Mouse (Mus musculus) lung, embryonic 16.5 days (tissue): ENCODE data around the gene Plekha7. TPM values are rescaled to one million over a fixed set of nuclear protein-coding genes. Genes with fewer than 3 reads are reported as not detected.

Experiments used
- ATAC-seq: fragments of 200-750 bp; cut with Nextera tagmentation; 2 replicates; pipeline ENCODE4 v1.8.0; 2017; ENCODE audit warnings: low read depth, mild to moderate bottlenecking, moderate library complexity
- H3K27ac ChIP-seq: fragments of 300-500 bp; sonication (generic); 2 replicates; pipeline ENCODE4 v1.5.1; 2014; ENCODE audit warnings: mild to moderate bottlenecking, control low read depth, low read length
- H3K27me3 ChIP-seq: fragments of 300-500 bp; sonication (generic); 2 replicates; pipeline ENCODE4 v1.6.1; 2014; ENCODE audit warnings: low read depth, low read length, mixed read lengths; ENCODE audit not compliant: control insufficient read depth, insufficient read depth
- H3K36me3 ChIP-seq: fragments of 300-500 bp; sonication (generic); 2 replicates; pipeline ENCODE4 v1.6.1; 2014; ENCODE audit warnings: low read length; ENCODE audit not compliant: control insufficient read depth, insufficient read depth
- H3K4me1 ChIP-seq: fragments of 300-500 bp; sonication (generic); replicated peaks from 2 replicates; pipeline ENCODE4 v1.6.1; 2014; ENCODE audit warnings: low read length, mixed read lengths; ENCODE audit not compliant: control insufficient read depth, insufficient read depth
- H3K4me2 ChIP-seq: fragments of 300-500 bp; sonication (generic); 2 replicates; pipeline ENCODE4 v1.6.1; 2014; ENCODE audit warnings: low read depth, low read length, control low read depth
- H3K4me3 ChIP-seq: fragments of 300-500 bp; sonication (generic); 2 replicates; pipeline ENCODE4 v1.5.1; 2014; ENCODE audit warnings: mild to moderate bottlenecking, low read length, control low read depth
- H3K9ac ChIP-seq: fragments of 300-500 bp; sonication (generic); 2 replicates; pipeline ENCODE4 v1.6.1; 2014; ENCODE audit warnings: low read length, control low read depth
- H3K9me3 ChIP-seq: fragments of 300-500 bp; sonication (generic); 2 replicates; pipeline ENCODE4 v1.6.1; 2016; ENCODE audit warnings: low read length; ENCODE audit not compliant: control insufficient read depth
- WGBS: fragments of 180-500 bp; shearing (Covaris S2); extraction: QIAGEN DNeasy Blood & Tissue Kit; methylation state at CpG from one replicate; pipeline ENCODE4 v1.1.7; 2014; 5-methylcytosine and 5-hydroxymethylcytosine counted together
- polyA plus RNA-seq: library from polyadenylated mRNA; unstranded; fragments of >200 nt; fragmentation: Nextera tagmentation; extraction: Ambion mirVana; gene quantifications from 2 replicates; pipeline ENCODE4 v1.2.1, GENCODE M21; 2015

The Plekha7 gene
- polyA plus RNA-seq, 1 experiment from 2014 or later = 10.9 TPM

- Histone ChIP-seq H3K36me3 (no peaks in the 10 kb centered on the region), H3K4me3 (no peak overlapping the region), H3K27ac (no peak overlapping the region), H3K4me2 (no peak overlapping the region), H3K4me1 (no peaks in the 10 kb centered on the region), H3K9ac (no peak overlapping the region), H3K27me3 (no peaks in the 10 kb centered on the region), H3K9me3 (0 out of 2 replicates have a peak, but pooled peaks cover 3% of the 10 kb centered on the region)
- 46% methylated on average over 1 of the region's 1 CpGs for WGBS
- peak; percentile 29; the same call in 1 of the 2 replicates for ATAC-seq
These were observed 188.8 kb downstream of the Plekha7 start for GRCm38 (mm10) chr7:116119306-116119857.

GRCm38 (mm10) chr7:116115991-116116390 is 192.2 kb downstream of the Plekha7 start:
- Histone ChIP-seq H3K27ac (no peak overlapping the region), H3K9me3 (0 out of 2 replicates have a peak, but pooled peaks cover 3% of the 10 kb centered on the region), H3K9ac (no peak overlapping the region), H3K4me3 (no peak overlapping the region), H3K4me1 (no peaks in the 10 kb centered on the region), H3K4me2 (no peak overlapping the region), H3K36me3 (no peaks in the 10 kb centered on the region), H3K27me3 (no peaks in the 10 kb centered on the region)
- ATAC-seq = no peak
- 69% methylated on average over 2 of the region's 2 CpGs for WGBS

- Histone ChIP-seq H3K9ac (no peak overlapping the region), H3K9me3 (0 out of 2 replicates have a peak, but pooled peaks cover 3% of the 10 kb centered on the region), H3K36me3 (no peaks in the 10 kb centered on the region), H3K4me1 (no peaks in the 10 kb centered on the region), H3K27ac (no peak overlapping the region), H3K4me2 (no peak overlapping the region), H3K27me3 (no peaks in the 10 kb centered on the region), H3K4me3 (no peak overlapping the region)
- WGBS = 58% methylated on average over 12 of the region's 12 CpGs
- ATAC-seq = no peak
These were observed 192.8 kb downstream of the Plekha7 start for GRCm38 (mm10) chr7:116115216-116115930.

- H3K4me1 ChIP-seq = no peaks in the 10 kb centered on the region
- H3K4me2 ChIP-seq = no peak overlapping the region
- H3K36me3 ChIP-seq = peaks cover 2% of the 10 kb centered on the region; the same call in 1 of the 2 replicates
- H3K9me3 ChIP-seq = no peaks in the 10 kb centered on the region
- ATAC-seq = no peak
- no peak overlapping the region for H3K27ac ChIP-seq
- 79% methylated on average over 6 of the region's 6 CpGs for WGBS
- H3K27me3 ChIP-seq = no peaks in the 10 kb centered on the region
- no peak overlapping the region for H3K9ac ChIP-seq
- H3K4me3 ChIP-seq = no peak overlapping the region
These were observed 196.6 kb downstream of the Plekha7 start for GRCm38 (mm10) chr7:116111546-116111945.

GRCm38 (mm10) chr7:116110661-116111060 is 197.5 kb downstream of the Plekha7 start:
- H3K4me3 ChIP-seq = no peak overlapping the region
- H3K36me3 ChIP-seq = peaks cover 2% of the 10 kb centered on the region; the same call in 1 of the 2 replicates
- no peaks in the 10 kb centered on the region for H3K27me3 ChIP-seq
- no peak overlapping the region for H3K4me2 ChIP-seq
- H3K9me3 ChIP-seq = no peaks in the 10 kb centered on the region
- no peaks in the 10 kb centered on the region for H3K4me1 ChIP-seq
- H3K9ac ChIP-seq = no peak overlapping the region
- H3K27ac ChIP-seq = no peak overlapping the region
- ATAC-seq = no peak
- WGBS = 65% methylated on average over 3 of the region's 3 CpGs

GRCm38 (mm10) chr7:116103091-116103490 is 205.1 kb downstream of the Plekha7 start:
- Histone ChIP-seq H3K4me2 (no peak overlapping the region), H3K36me3 (peaks cover 21% of the 10 kb centered on the region), H3K9ac (no peak overlapping the region), H3K4me3 (no peak overlapping the region), H3K9me3 (no peaks in the 10 kb centered on the region), H3K27me3 (no peaks in the 10 kb centered on the region), H3K4me1 (no peaks in the 10 kb centered on the region), H3K27ac (no peak overlapping the region)
- 95% methylated on average over 9 of the region's 9 CpGs for WGBS
- ATAC-seq = no peak

GRCm38 (mm10) chr7:116099952-116100528 is 208.1 kb downstream of the Plekha7 start:
- Histone ChIP-seq H3K4me3 (no peak overlapping the region), H3K4me1 (peaks cover 2% of the 10 kb centered on the region; the same call in 1 of the 2 replicates), H3K27ac (no peak overlapping the region), H3K36me3 (peaks cover 13% of the 10 kb centered on the region), H3K9ac (no peak overlapping the region), H3K27me3 (no peaks in the 10 kb centered on the region), H3K4me2 (no peak overlapping the region), H3K9me3 (no peaks in the 10 kb centered on the region)
- no peak for ATAC-seq
- WGBS = 88% methylated on average over 7 of the region's 7 CpGs

- H3K4me2 ChIP-seq = peak overlapping the region; percentile 86
- H3K27me3 ChIP-seq = no peaks in the 10 kb centered on the region
- H3K4me3 ChIP-seq = peak overlapping the region; percentile 81
- H3K36me3 ChIP-seq = no peaks in the 10 kb centered on the region
- H3K27ac ChIP-seq = peak overlapping the region; percentile 91
- WGBS = 1% methylated on average over 19 of the region's 19 CpGs
- peak overlapping the region; percentile 94 for H3K9ac ChIP-seq
- ATAC-seq = peak; percentile 84
- H3K9me3 ChIP-seq = no peaks in the 10 kb centered on the region
- H3K4me1 ChIP-seq = peaks cover 10% of the 10 kb centered on the region
These were observed 214.7 kb downstream of the Plekha7 start for GRCm38 (mm10) chr7:116093466-116093850.

GRCm38 (mm10) chr7:116092710-116093465 is 215.3 kb downstream of the Plekha7 start:
- under 1% methylated on average over 38 of the region's 38 CpGs for WGBS
- Histone ChIP-seq H3K27me3 (no peaks in the 10 kb centered on the region), H3K9ac (peak overlapping the region; percentile 94), H3K27ac (peak overlapping the region; percentile 91), H3K4me2 (peak overlapping the region; percentile 86), H3K4me1 (peaks cover 10% of the 10 kb centered on the region), H3K9me3 (no peaks in the 10 kb centered on the region), H3K4me3 (peak overlapping the region; percentile 81), H3K36me3 (no peaks in the 10 kb centered on the region)
- peak; percentile 100 for ATAC-seq
